In genomic region chr17:8801855-8802104, GRCm38 (mm10) we compare ENCODE assay signal across 8 mouse cellular contexts.
A peak's percentile ranks its signal among the peaks of the same experiment; 100 is the strongest.
DNase-seq lines count a peak whose midpoint lies in the region; ATAC-seq and TF ChIP-seq lines count a peak whose summit lies in the region.

No protein-coding gene starts in this region.

- DNase-seq in heart, embryonic 10.5 days (ENCODE audit: low spot score) = no peak
- DNase-seq in heart, adult 18-20 months = no peak
- no peak for DNase-seq in testis, postnatal 10 days (ENCODE audit: low spot score)
- no peak for DNase-seq in liver, embryonic 14.5 days (ENCODE audit: low read depth in 3 of 3, low spot score in 3 of 3)
- no peak for DNase-seq in ovary, postnatal 10 days (ENCODE audit: low spot score)
- no peak for DNase-seq in ovary, postnatal 36 days (ENCODE audit: low spot score)
- DNase-seq in urinary bladder, postnatal 25 days (ENCODE audit: low spot score) = no peak

- ATAC-seq in liver, embryonic 14.5 days (ENCODE audit: insufficient read depth) = no peak

- peak overlapping the region; percentile 86 for H3K27ac ChIP-seq in heart, embryonic 10.5 days
- no peak overlapping the region for H3K27ac ChIP-seq in testis, adult 2 months (ENCODE audit: control insufficient read depth, insufficient read depth, low read depth, low read length)
- no peak overlapping the region for H3K27ac ChIP-seq in liver, embryonic 14.5 days

- under 1% methylated on average over 31 of the region's 31 CpGs for WGBS in heart, embryonic 10.5 days
- 2% methylated on average over 24 of the region's 31 CpGs for WGBS in liver, embryonic 14.5 days (ENCODE audit: insufficient replicate concordance)

- no peaks in the 10 kb centered on the region for H3K36me3 ChIP-seq in heart, embryonic 10.5 days
- H3K36me3 ChIP-seq in testis, adult 2 months (ENCODE audit: control insufficient read depth, insufficient read depth, low read length) = no peaks in the 10 kb centered on the region
- no peaks in the 10 kb centered on the region for H3K36me3 ChIP-seq in liver, embryonic 14.5 days (replicated peaks; ENCODE audit: control insufficient read depth, insufficient read depth, low read depth)

- TF ChIP-seq CTCF in testis, adult 2 months (IDR thresholded peaks at IDR 0.05; ENCODE audit: control insufficient read depth, insufficient read depth, insufficient replicate concordance, low read depth, low read length) = no peak
- no peak for TF ChIP-seq CTCF in liver, embryonic 14.5 days (IDR thresholded peaks at IDR 0.05; ENCODE audit: low read depth)

- no peaks in the 10 kb centered on the region for H3K9me3 ChIP-seq in heart, embryonic 10.5 days
- no peaks in the 10 kb centered on the region for H3K9me3 ChIP-seq in liver, embryonic 14.5 days (ENCODE audit: control insufficient read depth, low read length)

- peaks cover 20% of the 10 kb centered on the region for H3K4me1 ChIP-seq in heart, embryonic 10.5 days
- H3K4me1 ChIP-seq in testis, adult 2 months (ENCODE audit: control insufficient read depth, insufficient read depth, low read length) = peaks cover 11% of the 10 kb centered on the region
- H3K4me1 ChIP-seq in liver, embryonic 14.5 days (replicated peaks; ENCODE audit: control insufficient read depth in 2 of 2, insufficient read depth in 2 of 2, low read length in 1 of 2) = no peaks in the 10 kb centered on the region

- H3K4me3 ChIP-seq in heart, embryonic 10.5 days = peak overlapping the region; percentile 83
- H3K4me3 ChIP-seq in testis, adult 2 months (ENCODE audit: control insufficient read depth, low read depth, low read length) = peak overlapping the region; percentile 32
- H3K4me3 ChIP-seq in liver, embryonic 14.5 days (ENCODE audit: insufficient read depth in 1 of 2, low read depth in 2 of 2, low read length in 2 of 2) = peak overlapping the region; percentile 15 to 45

- peaks cover 95% of the 10 kb centered on the region for H3K27me3 ChIP-seq in heart, embryonic 10.5 days (ENCODE audit: insufficient read depth, poor library complexity, severe bottlenecking)
- H3K27me3 ChIP-seq in testis, adult 2 months (ENCODE audit: control insufficient read depth, insufficient read depth, low read length) = no peaks in the 10 kb centered on the region; the same call in 1 of the 2 replicates
- H3K27me3 ChIP-seq in liver, embryonic 14.5 days (ENCODE audit: control insufficient read depth, insufficient read depth, low read length) = peaks cover 70% of the 10 kb centered on the region

- peak overlapping the region; percentile 54 for H3K4me2 ChIP-seq in liver, embryonic 14.5 days (ENCODE audit: low read depth)

- no peak for TF ChIP-seq POLR2A in testis, adult 2 months (IDR thresholded peaks at IDR 0.05; ENCODE audit: control insufficient read depth, low read depth, low read length)

- H3K9ac ChIP-seq in liver, embryonic 14.5 days (replicated peaks) = no peak overlapping the region

- TF ChIP-seq EP300 in liver, embryonic 14.5 days (IDR thresholded peaks at IDR 0.05; ENCODE audit: low read depth) = no peak

Comparison
In these comparisons a context has a peak if more than half of its experiments do, and no peak if none do; other contexts are left out.
1. H3K4me3 ChIP-seq: peak in every context shown above with its lines; median percentile 83 in heart, embryonic 10.5 days; 32 in testis, adult 2 months; 30 in liver, embryonic 14.5 days.